Mouse (Mus musculus): ENCODE measurements around the gene Olfr463. TPM values are rescaled to one million over a fixed set of nuclear protein-coding genes. Genes with fewer than 3 reads are reported as not detected.

Gene Olfr463
- polyA plus RNA-seq (2015; fragmentation: Nextera tagmentation; extraction: Ambion mirVana), result not detected in 2 replicates

- ATAC-seq (replicated peaks), result no peak
- H3K27me3 ChIP-seq, result no peaks in the 10 kb centered on the region
- H3K9ac ChIP-seq (replicated peaks), result no peak within 1 kb of the TSS
- H3K9me3 ChIP-seq, result no peaks in the 10 kb centered on the region
- H3K27ac ChIP-seq (replicated peaks), result no peak within 1 kb of the TSS
- H3K4me2 ChIP-seq (replicated peaks), result no peak within 1 kb of the TSS
- H3K4me1 ChIP-seq, result no peaks in the 10 kb centered on the region
- no peaks in the 10 kb centered on the region for H3K36me3 ChIP-seq
- no peak within 1 kb of the TSS for H3K4me3 ChIP-seq
These were observed at the start of gene Olfr463 for GRCm38 (mm10) chr11:87897287-87897686. Olfr463 (minus strand) TSS chr11:87897387.

GRCm38 (mm10) chr11:87935467-87935866 is 38.3 kb upstream of the Olfr463 start:
- Histone ChIP-seq H3K4me3 (no peak overlapping the region), H3K4me1 (no peaks in the 10 kb centered on the region), H3K9ac (replicated peaks) (no peak overlapping the region), H3K27me3 (no peaks in the 10 kb centered on the region), H3K9me3 (no peaks in the 10 kb centered on the region), H3K36me3 (no peaks in the 10 kb centered on the region), H3K4me2 (replicated peaks) (no peak overlapping the region), H3K27ac (replicated peaks) (no peak overlapping the region)
- no peak for ATAC-seq (replicated peaks)
- WGBS, result 81% methylated on average over 3 of the region's 3 CpGs

GRCm38 (mm10) chr11:87933731-87934130 is 36.5 kb upstream of the Olfr463 start:
- Histone ChIP-seq H3K9ac (replicated peaks) (no peak overlapping the region), H3K4me3 (no peak overlapping the region), H3K27ac (replicated peaks) (no peak overlapping the region), H3K4me2 (replicated peaks) (no peak overlapping the region), H3K4me1 (no peaks in the 10 kb centered on the region), H3K27me3 (no peaks in the 10 kb centered on the region), H3K9me3 (no peaks in the 10 kb centered on the region), H3K36me3 (no peaks in the 10 kb centered on the region)
- no peak for ATAC-seq (replicated peaks)
- WGBS, result 78% methylated on average over 2 of the region's 2 CpGs

- no peak for ATAC-seq (replicated peaks)
- Histone ChIP-seq H3K9me3 (no peaks in the 10 kb centered on the region), H3K36me3 (no peaks in the 10 kb centered on the region), H3K4me1 (no peaks in the 10 kb centered on the region), H3K4me3 (no peak overlapping the region), H3K27me3 (no peaks in the 10 kb centered on the region), H3K9ac (replicated peaks) (no peak overlapping the region), H3K4me2 (replicated peaks) (no peak overlapping the region), H3K27ac (replicated peaks) (no peak overlapping the region)
- 95% methylated on average over 2 of the region's 2 CpGs for WGBS
These were observed 33.2 kb upstream of the Olfr463 start for GRCm38 (mm10) chr11:87930348-87930747.

GRCm38 (mm10) chr11:87920966-87921365 is 23.8 kb upstream of the Olfr463 start, which contains the start of gene Olfr464:
Olfr464 (minus strand) TSS chr11:87920967.
- Histone ChIP-seq H3K4me2 (replicated peaks) (no peak within 1 kb of the TSS), H3K9ac (replicated peaks) (no peak within 1 kb of the TSS), H3K27me3 (no peaks in the 10 kb centered on the region), H3K4me3 (no peak within 1 kb of the TSS), H3K9me3 (no peaks in the 10 kb centered on the region), H3K36me3 (no peaks in the 10 kb centered on the region), H3K27ac (replicated peaks) (no peak within 1 kb of the TSS), H3K4me1 (no peaks in the 10 kb centered on the region)
- 35% methylated on average over 5 of the region's 5 CpGs for WGBS
- no peak for ATAC-seq (replicated peaks)

GRCm38 (mm10) chr11:87920301-87920700 is 23.1 kb upstream of the Olfr463 start:
- Histone ChIP-seq H3K4me3 (no peak overlapping the region), H3K9ac (replicated peaks) (no peak overlapping the region), H3K9me3 (no peaks in the 10 kb centered on the region), H3K36me3 (no peaks in the 10 kb centered on the region), H3K4me1 (no peaks in the 10 kb centered on the region), H3K4me2 (replicated peaks) (no peak overlapping the region), H3K27ac (replicated peaks) (no peak overlapping the region), H3K27me3 (no peaks in the 10 kb centered on the region)
- ATAC-seq (replicated peaks), result no peak
- 67% methylated on average over 2 of the region's 2 CpGs for WGBS

GRCm38 (mm10) chr11:87916005-87916404 is 18.8 kb upstream of the Olfr463 start:
- no peak for ATAC-seq (replicated peaks)
- WGBS, result 90% methylated on average over 1 of the region's 1 CpGs
- H3K27me3 ChIP-seq, result no peaks in the 10 kb centered on the region

GRCm38 (mm10) chr11:87904331-87904730 is 7.1 kb upstream of the Olfr463 start:
- H3K9ac ChIP-seq (replicated peaks), result no peak overlapping the region
- no peaks in the 10 kb centered on the region for H3K36me3 ChIP-seq
- no peaks in the 10 kb centered on the region for H3K4me1 ChIP-seq
- 81% methylated on average over 3 of the region's 3 CpGs for WGBS
- H3K4me3 ChIP-seq, result no peak overlapping the region
- no peak overlapping the region for H3K4me2 ChIP-seq (replicated peaks)
- no peak for ATAC-seq (replicated peaks)
- H3K27me3 ChIP-seq, result no peaks in the 10 kb centered on the region
- H3K9me3 ChIP-seq, result no peaks in the 10 kb centered on the region
- no peak overlapping the region for H3K27ac ChIP-seq (replicated peaks)

More at GRCm38 (mm10) chr11:87916005-87916404, 18.8 kb upstream of the Olfr463 start:
- no peaks in the 10 kb centered on the region for H3K4me1 ChIP-seq
- H3K9me3 ChIP-seq, result no peaks in the 10 kb centered on the region
- H3K4me2 ChIP-seq (replicated peaks), result no peak overlapping the region
- no peaks in the 10 kb centered on the region for H3K36me3 ChIP-seq
- no peak overlapping the region for H3K27ac ChIP-seq (replicated peaks)
- no peak overlapping the region for H3K9ac ChIP-seq (replicated peaks)
- no peak overlapping the region for H3K4me3 ChIP-seq

GRCm38 (mm10) chr11:87892168-87892567 is 5.0 kb downstream of the Olfr463 start, which contains the start of gene Olfr462:
Olfr462 (minus strand) TSS chr11:87892268.
- Histone ChIP-seq H3K27ac (replicated peaks) (no peak within 1 kb of the TSS), H3K4me2 (replicated peaks) (no peak within 1 kb of the TSS), H3K36me3 (no peaks in the 10 kb centered on the region), H3K9me3 (no peaks in the 10 kb centered on the region), H3K4me3 (no peak within 1 kb of the TSS), H3K4me1 (no peaks in the 10 kb centered on the region), H3K27me3 (no peaks in the 10 kb centered on the region), H3K9ac (replicated peaks) (no peak within 1 kb of the TSS)
- WGBS, result 93% methylated on average over 6 of the region's 6 CpGs
- no peak for ATAC-seq (replicated peaks)

GRCm38 (mm10) chr11:87884856-87885255 is 12.3 kb downstream of the Olfr463 start:
- no peaks in the 10 kb centered on the region for H3K36me3 ChIP-seq
- no peaks in the 10 kb centered on the region for H3K9me3 ChIP-seq
- no peak overlapping the region for H3K4me3 ChIP-seq
- peaks cover 3% of the 10 kb centered on the region; the same call in 1 of the 2 replicates for H3K27me3 ChIP-seq
- WGBS, result 83% methylated on average over 5 of the region's 5 CpGs
- no peak overlapping the region for H3K27ac ChIP-seq (replicated peaks)
- H3K4me2 ChIP-seq (replicated peaks), result no peak overlapping the region
- ATAC-seq (replicated peaks), result no peak
- no peaks in the 10 kb centered on the region for H3K4me1 ChIP-seq
- H3K9ac ChIP-seq (replicated peaks), result no peak overlapping the region

- WGBS, result 42% methylated on average over 5 of the region's 5 CpGs
- no peak for ATAC-seq (replicated peaks)
- H3K4me3 ChIP-seq, result no peak overlapping the region
These were observed 13.7 kb downstream of the Olfr463 start for GRCm38 (mm10) chr11:87883493-87883892.

GRCm38 (mm10) chr11:87881714-87882113 is 15.5 kb downstream of the Olfr463 start:
- H3K27ac ChIP-seq (replicated peaks), result no peak overlapping the region
- H3K4me3 ChIP-seq, result no peak overlapping the region
- H3K9ac ChIP-seq (replicated peaks), result no peak overlapping the region
- H3K27me3 ChIP-seq, result peaks cover 3% of the 10 kb centered on the region; the same call in 1 of the 2 replicates
- no peak overlapping the region for H3K4me2 ChIP-seq (replicated peaks)
- H3K36me3 ChIP-seq, result no peaks in the 10 kb centered on the region
- H3K4me1 ChIP-seq, result no peaks in the 10 kb centered on the region
- no peaks in the 10 kb centered on the region for H3K9me3 ChIP-seq
- no peak for ATAC-seq (replicated peaks)
- 79% methylated on average over 4 of the region's 4 CpGs for WGBS

More at GRCm38 (mm10) chr11:87883493-87883892, 13.7 kb downstream of the Olfr463 start:
- Histone ChIP-seq H3K27me3 (peaks cover 3% of the 10 kb centered on the region; the same call in 1 of the 2 replicates), H3K36me3 (no peaks in the 10 kb centered on the region), H3K4me2 (replicated peaks) (no peak overlapping the region), H3K9me3 (no peaks in the 10 kb centered on the region), H3K9ac (replicated peaks) (no peak overlapping the region), H3K4me1 (no peaks in the 10 kb centered on the region), H3K27ac (replicated peaks) (no peak overlapping the region)

- 65% methylated on average over 9 of the region's 9 CpGs for WGBS
- Histone ChIP-seq H3K4me1 (no peaks in the 10 kb centered on the region), H3K4me3 (no peak overlapping the region), H3K27ac (replicated peaks) (no peak overlapping the region), H3K27me3 (no peaks in the 10 kb centered on the region), H3K9me3 (no peaks in the 10 kb centered on the region), H3K9ac (replicated peaks) (no peak overlapping the region), H3K4me2 (replicated peaks) (no peak overlapping the region), H3K36me3 (no peaks in the 10 kb centered on the region)
- ATAC-seq (replicated peaks), result no peak
These were observed 17.4 kb downstream of the Olfr463 start for GRCm38 (mm10) chr11:87879826-87880225.

Measured in forebrain, embryonic 15.5 days (tissue).